Mouse (Mus musculus) thymus, postnatal 25 days (tissue): Measurements from ENCODE around the gene Clpsl2.

Experiments
- DNase-seq: peaks from one replicate; pipeline ENCODE4 v3.0.0; 2022

Gene Clpsl2

DNA sequence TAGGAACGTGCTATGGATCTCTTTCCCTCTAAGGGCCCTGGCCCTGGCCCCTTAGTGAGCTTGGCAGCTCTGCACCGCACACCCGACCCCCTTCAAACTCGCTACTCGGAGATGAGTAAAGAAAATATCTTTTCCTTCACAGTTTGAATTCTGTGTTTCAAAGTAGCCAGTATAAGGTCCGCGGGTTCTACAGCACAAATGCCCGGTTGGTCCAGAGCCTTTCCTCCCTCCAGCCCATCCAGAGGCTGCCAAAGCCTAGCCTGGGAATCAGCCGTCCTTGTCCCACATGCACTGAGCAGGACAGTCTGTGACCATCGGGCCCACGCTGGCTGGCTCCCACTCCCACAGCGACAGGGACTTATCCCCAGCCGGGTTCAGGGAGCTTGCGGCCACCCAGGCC, at the start of gene Clpsl2:
Gene Clpsl2, plus strand, starts transcription at position 301 of the 400 bp plus-strand sequence.
- DNase-seq: no peak

DNA sequence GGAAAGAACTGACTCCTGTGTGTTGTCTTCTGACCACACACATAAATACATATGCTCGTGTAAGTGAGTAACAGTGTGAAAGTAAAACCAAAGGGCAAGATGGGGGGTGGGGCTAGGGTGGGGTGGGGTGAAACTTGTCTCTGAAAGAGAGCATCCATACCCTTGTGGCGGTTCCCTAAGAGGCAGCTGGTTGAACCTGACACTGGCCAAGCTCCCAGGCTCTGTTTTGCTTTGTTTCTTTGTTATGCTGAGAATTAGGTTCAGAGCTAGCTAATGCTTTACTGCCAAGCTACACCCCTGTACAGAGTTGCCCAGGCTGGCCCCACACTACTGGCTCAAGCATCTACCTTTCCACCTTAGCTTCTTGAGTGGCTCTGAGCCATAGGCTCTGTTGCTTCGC, 48.7 kb upstream of the Clpsl2 start:
- DNase-seq: no peak

DNA sequence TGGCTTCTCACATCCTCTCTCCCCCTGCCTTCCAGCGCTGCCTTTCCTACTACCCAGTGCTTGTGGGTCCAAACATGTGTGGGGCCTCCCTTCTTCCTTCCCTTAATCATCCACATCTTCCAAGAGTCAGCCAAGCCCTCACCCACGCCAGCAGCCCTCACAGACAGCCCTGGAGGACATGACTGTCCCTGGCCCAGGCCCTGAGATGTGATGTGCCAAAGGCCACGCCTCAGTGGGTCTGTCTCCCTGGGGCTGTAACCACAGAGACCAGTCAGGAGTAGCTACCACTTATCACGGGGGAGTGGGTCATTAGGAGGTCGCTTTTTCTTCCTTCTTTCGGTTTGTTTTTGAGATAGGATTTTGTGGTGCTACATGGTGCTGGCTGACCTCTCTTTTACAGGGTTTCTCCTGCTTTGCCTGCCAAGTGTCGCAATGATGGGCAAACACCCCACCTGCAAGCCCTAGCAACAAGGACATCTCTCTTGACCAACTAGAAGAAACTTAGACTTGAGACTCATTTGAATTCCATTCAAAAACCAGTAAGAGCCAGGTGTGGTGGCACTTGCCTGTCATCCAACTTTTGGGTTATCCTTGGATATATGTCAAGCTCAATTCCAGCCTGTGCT, 46.9 kb upstream of the Clpsl2 start:
- no peak for DNase-seq

- no peak for DNase-seq
These were observed 45.0 kb upstream of the Clpsl2 start for GRCm38 (mm10) chr17:28504182-28504581.

DNA sequence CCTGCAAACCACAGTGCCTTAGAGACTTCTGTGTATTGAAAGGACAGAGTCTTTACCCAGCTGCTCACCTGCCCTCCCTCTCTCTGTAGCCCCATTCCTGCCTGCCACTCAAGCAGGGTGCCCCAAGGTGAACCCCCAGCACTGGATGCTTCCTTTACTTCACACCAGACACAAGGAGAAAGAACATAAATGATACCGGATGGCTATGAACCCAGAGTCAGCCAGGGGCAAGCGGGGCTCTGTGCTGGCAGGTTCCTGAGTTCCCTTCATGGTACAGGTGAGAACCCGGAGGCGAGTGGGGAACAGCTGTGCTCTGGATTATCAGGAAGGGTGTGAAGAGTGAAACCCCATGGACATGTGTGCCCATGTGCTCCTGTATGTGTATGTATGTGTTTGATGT, 43.6 kb upstream of the Clpsl2 start:
- peak; percentile 41 for DNase-seq

DNA sequence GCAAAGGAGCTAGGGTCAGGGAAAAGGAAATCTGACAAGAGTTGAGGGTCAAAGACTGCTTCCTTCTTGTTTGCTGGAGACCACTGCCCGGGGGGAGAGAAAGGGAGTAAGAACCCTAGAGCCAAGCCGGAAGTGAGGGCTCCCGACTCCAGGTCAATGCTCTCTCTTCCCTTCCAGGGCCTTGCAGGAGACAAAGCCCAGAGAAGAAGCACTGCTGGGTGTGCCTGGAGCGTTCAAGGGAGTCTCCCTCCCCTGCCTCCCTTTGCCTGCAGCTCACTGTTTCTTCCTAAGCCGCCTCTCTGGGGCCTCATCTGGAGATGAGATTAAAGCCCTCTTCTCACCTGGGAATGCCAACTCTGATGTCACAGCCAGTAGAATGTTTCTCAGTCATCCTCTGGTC, 42.3 kb upstream of the Clpsl2 start:
- DNase-seq: no peak

DNA sequence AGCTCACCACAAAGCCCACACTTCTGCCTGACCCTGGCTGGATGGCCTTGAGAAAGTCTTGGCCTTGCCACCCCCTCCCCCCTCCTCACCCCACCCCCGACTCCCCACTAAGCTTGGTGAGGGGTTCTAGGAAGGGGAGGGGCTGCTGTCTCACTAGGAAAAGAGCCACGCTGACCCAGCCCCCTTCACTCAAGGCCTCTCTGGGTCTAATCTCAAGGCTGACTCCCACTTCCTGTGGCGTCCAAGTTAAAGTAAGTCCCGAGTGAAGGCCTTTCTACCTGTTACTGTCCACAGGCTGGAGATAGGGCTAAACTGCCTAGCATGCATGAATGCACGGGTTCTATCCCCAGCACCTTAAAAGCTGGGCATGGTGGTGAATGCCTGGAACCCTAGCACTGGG, 41.7 kb upstream of the Clpsl2 start:
- no peak for DNase-seq

GRCm38 (mm10) chr17:28510445-28511342, 38.5 kb upstream of the Clpsl2 start:
- DNase-seq: peak; percentile 38

- DNase-seq: no peak
These were observed 37.3 kb upstream of the Clpsl2 start for GRCm38 (mm10) chr17:28511616-28512541.

DNA sequence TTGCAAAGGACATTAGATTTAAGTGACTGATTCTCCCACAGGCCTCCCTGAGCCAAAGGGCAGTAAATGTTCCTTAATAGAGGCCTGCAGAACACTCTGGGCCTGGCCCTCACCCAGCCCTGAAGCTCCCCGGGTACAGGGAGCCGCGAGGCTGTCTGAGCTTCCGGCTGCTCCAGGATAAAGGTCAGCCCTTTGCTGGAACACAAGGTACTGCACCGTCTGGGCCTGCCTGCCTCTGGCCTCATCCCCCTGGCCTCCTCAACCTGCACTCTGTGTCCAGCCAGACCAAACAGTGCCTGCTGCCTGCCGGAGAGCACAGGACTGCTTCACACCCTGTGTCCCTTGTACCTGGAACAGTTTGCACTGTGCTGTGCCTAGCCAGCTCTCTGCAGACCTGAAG, 36.5 kb upstream of the Clpsl2 start:
- DNase-seq: no peak

DNA sequence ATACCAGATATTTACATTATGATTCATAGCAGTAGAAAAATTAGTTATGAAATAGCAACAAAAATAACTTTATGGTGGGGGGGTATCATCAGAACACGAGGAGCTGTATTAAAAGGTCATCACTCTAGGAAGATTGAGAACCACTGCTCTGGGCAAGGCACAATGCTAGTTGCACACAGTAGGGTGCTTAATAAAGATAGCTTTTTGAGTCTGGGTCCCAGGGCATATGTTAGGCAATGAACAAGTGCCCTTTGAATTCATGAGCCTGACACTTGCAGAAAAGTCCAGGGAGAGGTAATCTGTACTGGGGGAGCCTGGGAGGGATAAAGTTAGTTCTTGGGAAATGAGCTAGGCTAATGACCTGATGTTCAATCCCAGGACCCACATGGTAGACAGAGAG, 35.9 kb upstream of the Clpsl2 start:
- DNase-seq: no peak

DNA sequence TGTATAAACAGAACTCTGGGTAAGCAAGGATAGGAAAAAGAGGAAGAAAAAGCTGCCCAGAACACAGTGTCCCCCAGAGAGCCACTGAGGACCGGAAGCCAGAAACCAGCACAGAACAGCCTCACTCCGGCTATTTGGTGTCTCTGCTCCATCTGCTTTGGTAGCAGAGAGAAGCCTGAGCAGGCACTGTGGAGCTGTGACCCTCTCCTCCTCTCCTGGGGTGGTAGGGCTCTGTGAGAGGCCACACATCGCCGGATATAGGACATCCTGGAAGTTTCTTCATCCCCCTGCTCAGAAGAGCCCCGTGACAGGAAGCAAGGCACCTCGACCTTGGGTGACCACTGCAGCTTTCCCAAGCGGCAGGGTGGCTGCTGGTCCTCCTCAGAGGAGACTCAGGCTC, 35.4 kb upstream of the Clpsl2 start:
- no peak for DNase-seq

GRCm38 (mm10) chr17:28514555-28514954, 34.7 kb upstream of the Clpsl2 start:
- DNase-seq: no peak

GRCm38 (mm10) chr17:28515431-28516341, 33.5 kb upstream of the Clpsl2 start:
- DNase-seq: peak; percentile 70

- DNase-seq: peak; percentile 64
These were observed 32.3 kb upstream of the Clpsl2 start for GRCm38 (mm10) chr17:28516881-28517280.

DNA sequence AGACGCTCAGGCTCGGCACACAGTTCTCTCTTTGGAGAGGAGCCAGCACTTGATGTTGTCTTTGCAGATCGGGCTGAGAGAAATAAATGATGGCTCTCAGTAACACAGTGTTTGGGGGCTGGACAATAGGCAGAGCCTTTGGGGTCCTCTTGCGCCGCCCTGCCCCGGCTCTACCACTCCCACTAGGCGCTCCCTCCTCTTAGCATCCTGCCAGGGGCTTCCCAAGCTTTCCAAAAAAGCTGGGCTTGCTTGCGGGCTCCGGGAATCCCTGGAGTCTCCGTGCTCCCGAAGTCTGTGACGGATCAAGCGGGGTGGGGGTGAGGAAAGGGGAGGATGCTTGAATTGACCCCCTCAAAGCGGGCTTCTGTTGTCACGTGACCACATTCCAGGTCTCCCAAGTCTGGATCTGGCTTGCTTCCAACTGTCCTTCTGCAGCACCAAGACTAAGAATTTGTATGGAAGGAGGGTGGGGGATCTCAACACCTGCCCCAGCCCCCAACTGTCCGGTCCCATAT, 31.7 kb upstream of the Clpsl2 start, which contains the start of gene Fkbp5:
Gene Fkbp5, minus strand, starts transcription at position 87 of the 515 bp plus-strand sequence.
- no peak for DNase-seq

GRCm38 (mm10) chr17:28517956-28518614, 31.1 kb upstream of the Clpsl2 start:
- peak; percentile 85 for DNase-seq

GRCm38 (mm10) chr17:28518615-28519071, 30.6 kb upstream of the Clpsl2 start:
- DNase-seq: peak; percentile 78

DNA sequence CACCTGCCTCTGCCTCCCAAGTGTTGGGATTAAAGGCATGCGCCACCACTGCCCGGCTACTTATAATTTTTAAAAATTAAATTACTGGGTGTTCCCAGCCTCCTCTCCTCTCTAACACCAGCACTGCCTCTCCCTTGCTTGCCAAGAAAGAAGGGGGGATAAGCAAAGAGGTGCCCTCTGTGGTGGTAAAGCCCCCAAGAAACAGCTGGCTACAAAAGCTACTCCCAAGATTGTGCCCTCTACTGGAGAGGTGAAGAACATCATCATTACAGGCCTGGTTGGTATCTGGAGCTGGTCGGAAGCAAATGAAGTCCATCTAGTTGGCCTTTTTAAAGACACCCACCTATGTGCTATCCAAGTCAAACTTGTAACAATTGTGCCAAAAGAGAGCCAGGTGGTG, 29.4 kb upstream of the Clpsl2 start:
- DNase-seq: no peak

DNA sequence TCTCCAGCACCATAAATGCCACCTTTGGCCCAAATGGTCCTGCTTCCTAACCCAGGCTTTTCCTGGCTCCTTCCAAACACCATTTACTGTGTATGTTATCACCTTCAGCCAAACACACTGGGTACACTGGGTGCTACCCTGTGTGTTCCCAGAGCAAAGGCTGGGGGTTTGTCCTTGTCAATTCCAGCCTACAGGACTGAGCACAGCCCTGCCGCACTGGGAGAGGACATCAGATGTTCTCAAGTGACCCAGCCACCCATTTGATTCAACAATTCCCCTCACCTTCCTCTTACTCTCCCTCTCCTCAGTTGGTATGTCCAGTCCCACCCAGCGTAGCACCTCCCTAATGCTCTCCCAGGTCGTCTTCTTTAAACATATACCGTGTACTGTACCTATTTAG, 28.6 kb upstream of the Clpsl2 start:
- no peak for DNase-seq
